Mouse (Mus musculus) C2C12 (cell line): ENCODE results near the gene Fos. TPM values are rescaled to one million over a fixed set of nuclear protein-coding genes. Genes with fewer than 3 reads are reported as not detected.

Experiments
- H3K27me3 ChIP-seq: one replicate; pipeline ENCODE4 v1.6.1; 2011; ENCODE audit not compliant: control insufficient read depth, insufficient read depth, insufficient read length
- H3K36me3 ChIP-seq: one replicate; pipeline ENCODE4 v1.6.1; 2011; ENCODE audit not compliant: control insufficient read depth, insufficient read depth
- H3K4me3 ChIP-seq: one replicate; pipeline ENCODE4 v1.5.1; 2011; ENCODE audit warnings: mild to moderate bottlenecking, control low read depth; ENCODE audit not compliant: poor library complexity, insufficient read depth, severe bottlenecking
- H3K79me2 ChIP-seq: one replicate; pipeline ENCODE4 v1.6.1; 2011; ENCODE audit not compliant: control insufficient read depth, insufficient read depth
- H3K79me3 ChIP-seq: one replicate; pipeline ENCODE4 v1.6.1; 2011; ENCODE audit warnings: low read depth, control low read depth
- H3ac ChIP-seq: one replicate; pipeline ENCODE3; 2011; ENCODE audit warnings: low read depth; ENCODE audit not compliant: control insufficient read depth, insufficient read length
- CEBPB ChIP-seq: IDR thresholded peaks from one replicate; pipeline ENCODE4 v1.6.1; 2011; ENCODE audit warnings: low read depth, mild to moderate bottlenecking, control low read depth, moderate library complexity
- CTCF ChIP-seq: IDR thresholded peaks from one replicate; pipeline ENCODE4 v1.5.1; 2011; ENCODE audit not compliant: control insufficient read depth, insufficient read depth, insufficient read length
- FOSL1 ChIP-seq: IDR thresholded peaks from one replicate; pipeline ENCODE4 v1.8.0; 2011; ENCODE audit warnings: mild to moderate bottlenecking, low read length; ENCODE audit not compliant: poor library complexity, insufficient read depth, severe bottlenecking
- MAX ChIP-seq: IDR thresholded peaks from one replicate; pipeline ENCODE4 v1.6.1; 2011; ENCODE audit warnings: mild to moderate bottlenecking, control low read depth
- MYOD1 ChIP-seq: IDR thresholded peaks from one replicate; pipeline ENCODE4 v1.6.1; 2011; ENCODE audit warnings: low read depth; ENCODE audit not compliant: control insufficient read depth, insufficient read length
- MYOG ChIP-seq: IDR thresholded peaks from one replicate; pipeline ENCODE4 v1.6.1; 2011; ENCODE audit not compliant: control insufficient read depth, insufficient read length; ENCODE audit errors: extremely low read depth
- USF1 ChIP-seq: IDR thresholded peaks from one replicate; pipeline ENCODE4 v1.6.1; 2011; ENCODE audit warnings: low read depth, mild to moderate bottlenecking, control low read depth, moderate library complexity
- polyA plus RNA-seq: library from polyadenylated mRNA; unstranded; fragments of >200 nt; fragmentation: generic; extraction: Trizol; gene quantifications from one replicate; pipeline ENCODE4 v1.2.1, GENCODE M21; 2012; ENCODE audit warnings: missing spikeins

Gene Fos
- polyA plus RNA-seq, 1 experiment = 2.7 TPM

- H3K36me3 ChIP-seq = no peaks in the 10 kb centered on the region
- no peaks in the 10 kb centered on the region for H3K27me3 ChIP-seq
Observed at GRCm38 (mm10) chr12:85487545-85488141, 14.0 kb downstream of the Fos start.

GRCm38 (mm10) chr12:85489232-85489886, 15.7 kb downstream of the Fos start:
- Histone ChIP-seq H3K79me3 (no peaks in the 10 kb centered on the region), H3K79me2 (no peaks in the 10 kb centered on the region), H3ac (no peak overlapping the region), H3K4me3 (no peak overlapping the region), H3K36me3 (no peaks in the 10 kb centered on the region), H3K27me3 (no peaks in the 10 kb centered on the region)
- no peak for TF ChIP-seq CEBPB
- no peak for TF ChIP-seq MYOG
- TF ChIP-seq MYOD1 = no peak
- TF ChIP-seq USF1 = no peak
- no peak for TF ChIP-seq MAX
- no peak for TF ChIP-seq CTCF
- no peak for TF ChIP-seq FOSL1

More at GRCm38 (mm10) chr12:85487545-85488141, 14.0 kb downstream of the Fos start:
- Histone ChIP-seq H3K4me3 (peak overlapping the region; percentile 26), H3ac (peak overlapping the region; percentile 44), H3K79me3 (no peaks in the 10 kb centered on the region), H3K79me2 (no peaks in the 10 kb centered on the region)
- TF ChIP-seq MYOG = no peak
- TF ChIP-seq CTCF = peak; percentile 87

- H3K79me2 ChIP-seq = no peaks in the 10 kb centered on the region
- no peaks in the 10 kb centered on the region for H3K36me3 ChIP-seq
- no peak for TF ChIP-seq CEBPB
- TF ChIP-seq USF1 = no peak
- no peak for TF ChIP-seq FOSL1
- no peak for TF ChIP-seq CTCF
- no peak for TF ChIP-seq MAX
- no peak for TF ChIP-seq MYOD1
- TF ChIP-seq MYOG = no peak
- H3K79me3 ChIP-seq = no peaks in the 10 kb centered on the region
- no peaks in the 10 kb centered on the region for H3K27me3 ChIP-seq
- H3ac ChIP-seq = no peak overlapping the region
- no peak overlapping the region for H3K4me3 ChIP-seq
Observed at GRCm38 (mm10) chr12:85490096-85490820, 16.6 kb downstream of the Fos start.

- Histone ChIP-seq H3K79me3 (no peaks in the 10 kb centered on the region), H3K27me3 (no peaks in the 10 kb centered on the region), H3K79me2 (no peaks in the 10 kb centered on the region), H3K36me3 (no peaks in the 10 kb centered on the region), H3K4me3 (no peak overlapping the region), H3ac (no peak overlapping the region)
- TF ChIP-seq USF1 = no peak
- TF ChIP-seq CTCF = no peak
- no peak for TF ChIP-seq MYOD1
Observed at GRCm38 (mm10) chr12:85490991-85491390, 17.3 kb downstream of the Fos start.

- Histone ChIP-seq H3K4me3 (no peak overlapping the region), H3K79me2 (no peaks in the 10 kb centered on the region), H3K36me3 (no peaks in the 10 kb centered on the region), H3ac (peak overlapping the region; percentile 30), H3K27me3 (no peaks in the 10 kb centered on the region), H3K79me3 (no peaks in the 10 kb centered on the region)
- TF ChIP-seq MAX (no peak), MYOD1 (no peak), MYOG (no peak), USF1 (no peak), CEBPB (no peak), FOSL1 (no peak), CTCF (no peak)
Observed at GRCm38 (mm10) chr12:85492084-85492645, 18.5 kb downstream of the Fos start.
